Mouse (Mus musculus) heart, embryonic 15.5 days (tissue): ENCODE data around the gene Il16. TPM values are rescaled to one million over a fixed set of nuclear protein-coding genes. Genes with fewer than 3 reads are reported as not detected.

Source experiments
- ATAC-seq: fragments of 200-750 bp; cut with Nextera tagmentation; replicated peaks from 2 replicates; pipeline ENCODE4 v1.8.0; 2017; ENCODE audit warnings: low read depth, moderate TSS enrichment; ENCODE audit not compliant: insufficient number of reproducible peaks, insufficient read depth, low FRiP score
- H3K27ac ChIP-seq: fragments of 300-500 bp; sonication (generic); 2 replicates; pipeline ENCODE4 v1.5.1; 2015; ENCODE audit warnings: mild to moderate bottlenecking, inconsistent platforms
- H3K27me3 ChIP-seq: fragments of 300-500 bp; sonication (generic); 2 replicates; pipeline ENCODE4 v1.6.1; 2015; ENCODE audit warnings: inconsistent platforms
- H3K36me3 ChIP-seq: fragments of 300-500 bp; sonication (generic); 2 replicates; pipeline ENCODE4 v1.6.1; 2015; ENCODE audit warnings: mild to moderate bottlenecking, inconsistent platforms
- H3K4me1 ChIP-seq: fragments of 300-500 bp; sonication (generic); replicated peaks from 2 replicates; pipeline ENCODE4 v1.6.1; 2015; ENCODE audit warnings: inconsistent platforms
- H3K4me2 ChIP-seq: fragments of 300-500 bp; sonication (generic); 2 replicates; pipeline ENCODE4 v1.6.1; 2015; ENCODE audit warnings: inconsistent platforms, mild to moderate bottlenecking, moderate library complexity
- H3K4me3 ChIP-seq: fragments of 300-500 bp; sonication (generic); 2 replicates; pipeline ENCODE4 v1.5.1; 2015; ENCODE audit warnings: mild to moderate bottlenecking, inconsistent platforms
- H3K9ac ChIP-seq: fragments of 300-500 bp; sonication (generic); 2 replicates; pipeline ENCODE4 v1.6.1; 2015; ENCODE audit warnings: mild to moderate bottlenecking, inconsistent platforms
- H3K9me3 ChIP-seq: fragments of 300-500 bp; sonication (generic); replicated peaks from 2 replicates; pipeline ENCODE4 v1.6.1; 2016; ENCODE audit warnings: inconsistent platforms
- WGBS: fragments of 180-500 bp; shearing (Covaris S2); methylation state at CpG from one replicate; pipeline ENCODE4 v1.1.7; 2015; ENCODE audit warnings: mixed read lengths; 5-methylcytosine and 5-hydroxymethylcytosine counted together
- polyA plus RNA-seq: library from polyadenylated mRNA; unstranded; fragments of >200 nt; fragmentation: Nextera tagmentation; extraction: Ambion mirVana; gene quantifications from 2 replicates; pipeline ENCODE4 v1.2.1, GENCODE M21; 2015

The Il16 gene
- polyA plus RNA-seq, 1 experiment from 2014 or later = 4.7 TPM

DNA sequence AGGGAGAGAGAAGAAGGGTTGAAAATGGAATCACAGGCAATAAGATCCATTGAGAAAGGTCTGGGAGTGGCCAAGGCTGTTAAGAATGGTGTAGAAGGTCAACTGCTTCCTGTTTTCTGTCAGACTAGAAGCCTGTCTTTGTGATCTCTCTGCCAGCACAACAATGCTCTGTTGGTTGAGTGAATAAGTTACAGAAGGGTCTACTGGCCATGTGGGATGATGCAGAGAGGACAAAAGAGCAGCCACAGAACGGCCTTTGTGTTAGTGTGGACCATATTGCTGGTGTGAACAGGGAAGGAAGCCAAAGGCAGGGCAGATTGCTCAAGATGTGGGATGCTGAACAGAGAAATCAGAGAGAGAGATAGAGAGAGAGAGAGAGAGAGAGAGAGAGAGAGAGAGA lies 86.8 kb downstream of the Il16 start:
- Histone ChIP-seq H3K4me3 (no peak overlapping the region), H3K9ac (no peak overlapping the region), H3K27me3 (no peaks in the 10 kb centered on the region), H3K9me3 (no peaks in the 10 kb centered on the region), H3K27ac (peak overlapping the region; percentile 58), H3K36me3 (no peaks in the 10 kb centered on the region), H3K4me2 (no peak overlapping the region), H3K4me1 (no peaks in the 10 kb centered on the region)
- WGBS = 74% methylated on average over 1 of the region's 1 CpGs
- no peak for ATAC-seq

DNA sequence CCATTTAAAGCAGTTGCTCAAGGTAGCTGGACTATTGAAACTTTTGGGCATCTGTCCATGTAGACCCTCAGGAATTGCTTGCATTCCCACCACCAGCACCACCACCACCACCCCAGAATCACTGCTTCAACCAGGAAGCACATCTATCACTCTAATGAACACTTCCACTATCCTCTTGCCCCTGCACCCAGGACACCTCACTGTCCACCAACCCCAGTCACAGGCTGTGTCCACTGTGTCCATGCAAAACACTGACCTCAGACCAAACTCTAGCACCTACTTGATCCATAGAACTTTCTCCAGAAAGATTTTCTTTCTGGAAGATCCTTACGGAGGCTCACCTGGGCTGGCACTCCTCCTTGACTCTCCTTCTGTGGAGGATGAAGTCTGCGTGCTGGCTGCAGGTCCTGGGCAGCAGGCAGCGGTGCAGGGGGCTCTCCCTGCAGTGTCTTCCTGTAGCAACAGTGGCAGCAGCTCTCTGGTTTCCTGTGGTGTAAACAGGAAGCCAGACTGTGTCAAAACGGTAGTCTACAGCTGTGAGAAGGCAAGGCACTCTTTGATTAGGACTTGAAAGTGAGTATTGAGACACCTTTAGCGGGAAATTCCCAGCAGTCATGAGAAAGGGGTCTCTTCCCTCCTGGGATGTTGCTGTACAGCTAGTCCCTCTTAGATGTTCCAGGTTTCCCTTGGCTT lies 90.4 kb downstream of the Il16 start:
- H3K4me1 ChIP-seq = no peaks in the 10 kb centered on the region
- WGBS = 56% methylated on average over 5 of the region's 5 CpGs
- peak overlapping the region; percentile 23 for H3K4me3 ChIP-seq
- peak overlapping the region; percentile 61 for H3K27ac ChIP-seq
- no peaks in the 10 kb centered on the region for H3K27me3 ChIP-seq
- no peaks in the 10 kb centered on the region for H3K9me3 ChIP-seq
- H3K4me2 ChIP-seq = peak overlapping the region; percentile 26
- peak; percentile 71 for ATAC-seq
- no peaks in the 10 kb centered on the region for H3K36me3 ChIP-seq
- H3K9ac ChIP-seq = no peak overlapping the region

GRCm38 (mm10) chr7:83654196-83654595 lies 91.3 kb downstream of the Il16 start:
- Histone ChIP-seq H3K9ac (no peak overlapping the region), H3K27me3 (no peaks in the 10 kb centered on the region), H3K9me3 (no peaks in the 10 kb centered on the region), H3K27ac (no peak overlapping the region), H3K36me3 (no peaks in the 10 kb centered on the region), H3K4me2 (peak overlapping the region; percentile 26; the same call in 1 of the 2 replicates), H3K4me3 (peak overlapping the region; percentile 23), H3K4me1 (no peaks in the 10 kb centered on the region)
- WGBS = 67% methylated on average over 2 of the region's 2 CpGs
- no peak for ATAC-seq

GRCm38 (mm10) chr7:83653605-83654051 lies 91.9 kb downstream of the Il16 start:
- no peaks in the 10 kb centered on the region for H3K9me3 ChIP-seq
- WGBS = 83% methylated on average over 2 of the region's 2 CpGs
- no peak overlapping the region for H3K9ac ChIP-seq
- peak overlapping the region; percentile 23; the same call in 1 of the 2 replicates for H3K4me3 ChIP-seq
- H3K27ac ChIP-seq = no peak overlapping the region
- H3K4me2 ChIP-seq = peak overlapping the region; percentile 26; the same call in 1 of the 2 replicates
- H3K27me3 ChIP-seq = no peaks in the 10 kb centered on the region
- H3K4me1 ChIP-seq = no peaks in the 10 kb centered on the region
- no peaks in the 10 kb centered on the region for H3K36me3 ChIP-seq
- ATAC-seq = no peak

DNA sequence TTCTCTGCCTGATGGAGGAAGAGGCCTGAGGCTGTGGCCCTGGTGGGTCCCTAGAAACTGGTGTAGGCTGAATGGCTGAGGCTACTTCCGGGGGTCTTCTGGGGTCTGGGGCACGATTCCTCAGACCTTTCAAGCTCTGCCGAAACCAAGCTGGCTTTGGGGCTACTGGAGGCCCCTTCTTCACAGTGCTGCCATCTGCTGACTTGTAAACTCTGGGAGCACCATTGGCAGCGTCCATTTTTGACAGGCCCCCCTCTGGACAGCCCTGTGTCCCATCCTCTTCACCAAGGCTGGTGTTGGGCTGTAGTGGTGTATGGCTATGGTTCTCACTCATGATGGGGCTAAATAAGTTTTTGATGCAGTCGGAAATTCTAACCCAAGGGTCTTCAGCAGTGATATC lies 93.0 kb downstream of the Il16 start:
- no peaks in the 10 kb centered on the region for H3K9me3 ChIP-seq
- no peaks in the 10 kb centered on the region for H3K4me1 ChIP-seq
- H3K9ac ChIP-seq = no peak overlapping the region
- H3K4me3 ChIP-seq = no peak overlapping the region
- H3K36me3 ChIP-seq = no peaks in the 10 kb centered on the region
- no peak overlapping the region for H3K4me2 ChIP-seq
- 77% methylated on average over 5 of the region's 5 CpGs for whole genome bisulfite sequencing
- H3K27ac ChIP-seq = no peak overlapping the region
- ATAC-seq = no peak
- H3K27me3 ChIP-seq = no peaks in the 10 kb centered on the region

DNA sequence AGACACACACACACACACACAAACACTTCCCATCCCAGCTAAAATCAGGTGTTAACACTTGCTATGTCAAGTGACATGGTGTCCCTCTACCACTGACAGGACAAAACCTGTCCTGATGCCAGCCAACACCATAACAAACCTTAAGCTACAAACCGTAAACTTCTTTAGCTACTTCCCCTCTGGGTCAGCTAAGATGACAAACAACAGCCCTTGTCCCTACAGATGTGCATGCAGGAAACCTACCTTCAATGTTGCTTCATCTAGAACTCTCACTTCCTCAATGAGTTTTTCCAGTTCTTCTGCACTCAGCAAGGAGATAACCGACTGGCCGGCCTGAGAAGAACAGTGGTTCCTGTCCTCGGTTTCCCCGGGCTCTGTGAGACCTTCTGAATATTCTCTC lies 94.9 kb downstream of the Il16 start:
- H3K4me2 ChIP-seq = no peak overlapping the region
- no peak overlapping the region for H3K4me3 ChIP-seq
- no peaks in the 10 kb centered on the region for H3K4me1 ChIP-seq
- no peak for ATAC-seq
- H3K9me3 ChIP-seq = no peaks in the 10 kb centered on the region
- 65% methylated on average over 5 of the region's 5 CpGs for WGBS
- no peak overlapping the region for H3K9ac ChIP-seq
- no peaks in the 10 kb centered on the region for H3K36me3 ChIP-seq
- H3K27ac ChIP-seq = no peak overlapping the region
- H3K27me3 ChIP-seq = no peaks in the 10 kb centered on the region

GRCm38 (mm10) chr7:83648807-83649206 lies 96.7 kb downstream of the Il16 start:
- no peak overlapping the region for H3K4me3 ChIP-seq
- WGBS = 77% methylated on average over 7 of the region's 7 CpGs
- H3K9ac ChIP-seq = no peak overlapping the region
- H3K4me2 ChIP-seq = no peak overlapping the region
- no peak for ATAC-seq
- no peaks in the 10 kb centered on the region for H3K27me3 ChIP-seq
- no peaks in the 10 kb centered on the region for H3K4me1 ChIP-seq
- no peak overlapping the region for H3K27ac ChIP-seq
- no peaks in the 10 kb centered on the region for H3K36me3 ChIP-seq
- H3K9me3 ChIP-seq = no peaks in the 10 kb centered on the region

- Histone ChIP-seq H3K4me1 (peaks cover 29% of the 10 kb centered on the region), H3K4me3 (no peak overlapping the region), H3K9ac (no peak overlapping the region), H3K27ac (no peak overlapping the region), H3K27me3 (no peaks in the 10 kb centered on the region), H3K4me2 (no peak overlapping the region), H3K36me3 (peaks cover 14% of the 10 kb centered on the region), H3K9me3 (no peaks in the 10 kb centered on the region)
- ATAC-seq = no peak
- WGBS = 79% methylated on average over 5 of the region's 5 CpGs
These were observed 100.0 kb downstream of the Il16 start for GRCm38 (mm10) chr7:83645476-83645875.

DNA sequence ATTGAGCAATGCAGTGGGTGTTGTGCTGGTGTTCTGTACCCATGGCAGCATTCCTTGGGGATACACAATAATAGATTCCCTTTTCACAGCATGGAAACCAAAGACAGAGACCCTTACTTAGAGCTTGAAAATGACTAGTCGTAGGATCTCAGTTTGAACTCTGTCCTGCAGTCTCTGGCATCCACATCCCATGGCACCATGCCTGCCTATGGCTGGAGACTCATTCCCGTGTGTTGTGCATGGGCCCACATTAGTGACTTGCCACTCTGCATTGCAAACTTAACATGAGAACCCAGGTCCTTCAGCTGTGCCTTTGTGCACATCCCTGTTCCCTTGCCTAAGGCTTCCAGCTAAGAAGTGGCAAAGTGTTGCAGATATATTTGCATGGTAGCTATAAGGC lies 100.8 kb downstream of the Il16 start:
- no peak for ATAC-seq
- 85% methylated on average over 2 of the region's 2 CpGs for WGBS
- peaks cover 17% of the 10 kb centered on the region for H3K36me3 ChIP-seq
- H3K27me3 ChIP-seq = no peaks in the 10 kb centered on the region
- H3K4me1 ChIP-seq = peaks cover 35% of the 10 kb centered on the region
- no peak overlapping the region for H3K4me3 ChIP-seq
- H3K9me3 ChIP-seq = no peaks in the 10 kb centered on the region
- H3K9ac ChIP-seq = no peak overlapping the region
- no peak overlapping the region for H3K27ac ChIP-seq
- H3K4me2 ChIP-seq = no peak overlapping the region

DNA sequence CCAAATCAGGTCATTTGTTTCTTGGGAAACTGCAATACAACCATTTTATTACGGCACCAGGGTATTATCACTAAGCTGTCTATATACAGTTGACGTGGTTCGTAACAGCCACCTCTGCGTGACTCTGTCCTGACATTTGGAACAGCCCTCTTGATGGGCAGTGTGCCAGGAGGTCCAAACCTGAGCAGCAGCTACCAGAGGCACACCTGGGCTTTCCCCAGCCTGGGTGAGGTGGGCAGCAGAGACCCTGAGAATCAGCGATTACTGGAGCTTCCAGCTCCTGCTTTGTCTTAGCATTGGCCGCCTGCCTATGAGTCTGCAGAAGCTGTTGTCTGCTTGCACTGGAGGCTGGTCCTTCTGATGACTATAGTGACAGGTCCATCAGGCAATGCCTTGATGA lies 101.9 kb downstream of the Il16 start:
- H3K36me3 ChIP-seq = peaks cover 18% of the 10 kb centered on the region
- ATAC-seq = no peak
- peak overlapping the region; percentile 31; the same call in 1 of the 2 replicates for H3K27ac ChIP-seq

DNA sequence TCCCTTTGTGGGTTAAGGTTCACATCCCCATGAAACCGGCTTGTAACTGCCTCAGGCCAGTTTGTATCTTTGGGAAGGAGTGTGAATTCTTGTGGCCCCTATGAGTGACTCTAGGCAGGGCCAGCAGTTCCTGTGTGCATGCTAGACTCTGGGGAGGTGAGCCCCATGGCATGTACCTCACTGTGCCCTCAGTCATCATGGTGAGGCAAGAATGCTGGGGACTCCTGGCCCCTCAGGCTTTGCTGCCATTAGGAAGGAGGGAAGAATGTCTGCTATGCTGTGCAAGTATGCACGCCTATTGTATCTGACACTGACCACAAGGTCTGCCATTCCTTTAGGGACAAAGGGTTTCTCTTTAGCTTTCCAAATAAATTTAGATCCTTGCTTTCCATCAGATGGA lies 104.4 kb downstream of the Il16 start:
- H3K27ac ChIP-seq = peak overlapping the region; percentile 66
- no peaks in the 10 kb centered on the region for H3K9me3 ChIP-seq
- H3K9ac ChIP-seq = no peak overlapping the region
- WGBS = 44% methylated on average over 2 of the region's 2 CpGs
- peaks cover 39% of the 10 kb centered on the region for H3K4me1 ChIP-seq
- H3K4me2 ChIP-seq = no peak overlapping the region
- ATAC-seq = no peak
- no peak overlapping the region for H3K4me3 ChIP-seq
- H3K36me3 ChIP-seq = peaks cover 38% of the 10 kb centered on the region
- H3K27me3 ChIP-seq = no peaks in the 10 kb centered on the region

More for the DNA sequence above, 101.9 kb downstream of the Il16 start:
- Histone ChIP-seq H3K27me3 (no peaks in the 10 kb centered on the region), H3K9ac (no peak overlapping the region), H3K4me2 (no peak overlapping the region), H3K9me3 (no peaks in the 10 kb centered on the region), H3K4me3 (no peak overlapping the region), H3K4me1 (peaks cover 39% of the 10 kb centered on the region)
- WGBS = 55% methylated on average over 6 of the region's 6 CpGs

DNA sequence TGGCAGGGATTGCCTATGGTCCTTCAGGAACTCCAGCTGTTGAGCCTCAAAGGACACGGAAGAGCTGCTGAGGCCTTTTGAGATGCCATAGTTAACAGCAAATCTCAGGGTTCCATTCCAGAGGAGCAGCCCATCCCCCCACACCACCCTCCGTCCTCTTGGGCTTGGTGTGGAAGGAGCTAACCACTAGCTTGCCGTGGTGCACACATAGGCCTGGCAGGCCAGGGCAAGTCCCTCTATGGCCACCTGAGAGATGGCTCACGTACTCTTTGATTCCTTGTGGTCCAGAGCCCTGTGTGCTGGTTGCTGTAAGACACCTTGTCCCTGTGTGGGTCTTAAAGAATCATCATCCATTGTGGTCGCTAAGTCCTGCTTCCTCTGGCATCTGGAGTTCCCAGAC lies 104.9 kb downstream of the Il16 start:
- H3K36me3 ChIP-seq = peaks cover 38% of the 10 kb centered on the region
- no peak overlapping the region for H3K9ac ChIP-seq
- 81% methylated on average over 5 of the region's 5 CpGs for WGBS
- no peaks in the 10 kb centered on the region for H3K27me3 ChIP-seq
- no peaks in the 10 kb centered on the region for H3K9me3 ChIP-seq
- H3K4me1 ChIP-seq = peaks cover 39% of the 10 kb centered on the region
- no peak for ATAC-seq
- peak overlapping the region; percentile 66; the same call in 1 of the 2 replicates for H3K27ac ChIP-seq
- H3K4me3 ChIP-seq = no peak overlapping the region
- no peak overlapping the region for H3K4me2 ChIP-seq
